Mouse (Mus musculus) hindbrain, postnatal 0 days (tissue): ENCODE measurements around the gene Gcsam. TPM values are rescaled to one million over a fixed set of nuclear protein-coding genes. Genes with fewer than 3 reads are reported as not detected.
A peak's percentile ranks its signal among the peaks of the same experiment; 100 is the strongest.

Experiments
- ATAC-seq: fragments of 200-750 bp; cut with Nextera tagmentation; 2 replicates; pipeline ENCODE4 v1.8.0; 2017; ENCODE audit warnings: mild to moderate bottlenecking, moderate TSS enrichment, moderate library complexity
- DNase-seq: peaks from one replicate; pipeline ENCODE4 v3.0.0-alpha.2; 2015; ENCODE audit warnings: low spot score
- H3K27ac ChIP-seq: fragments of 300-500 bp; sonication (generic); 2 replicates; pipeline ENCODE4 v1.5.1; 2014; ENCODE audit warnings: mild to moderate bottlenecking
- H3K27me3 ChIP-seq: fragments of 300-500 bp; sonication (generic); 2 replicates; pipeline ENCODE4 v1.6.1; 2014; ENCODE audit warnings: low read length, mixed read lengths; ENCODE audit not compliant: insufficient read depth
- H3K36me3 ChIP-seq: fragments of 300-500 bp; sonication (generic); 2 replicates; pipeline ENCODE4 v1.6.1; 2014; ENCODE audit warnings: low read length, mixed read lengths; ENCODE audit not compliant: insufficient read depth
- H3K4me1 ChIP-seq: fragments of 300-500 bp; sonication (generic); 2 replicates; pipeline ENCODE4 v1.6.1; 2014; ENCODE audit warnings: antibody characterized with exemption, low read length, mixed read lengths; ENCODE audit not compliant: insufficient read depth
- H3K4me2 ChIP-seq: fragments of 300-500 bp; sonication (generic); 2 replicates; pipeline ENCODE4 v1.6.1; 2014; ENCODE audit warnings: low read depth, mild to moderate bottlenecking, low read length, moderate library complexity, mixed read lengths
- H3K4me3 ChIP-seq: fragments of 300-500 bp; sonication (generic); 2 replicates; pipeline ENCODE4 v1.5.1; 2014; ENCODE audit warnings: low read length
- H3K9ac ChIP-seq: fragments of 300-500 bp; sonication (generic); replicated peaks from 2 replicates; pipeline ENCODE4 v1.6.1; 2014; ENCODE audit warnings: mild to moderate bottlenecking, low read length, moderate library complexity, mixed read lengths
- H3K9me3 ChIP-seq: fragments of 300-500 bp; sonication (generic); 2 replicates; pipeline ENCODE4 v1.6.1; 2016; ENCODE audit warnings: low read length, mixed read lengths
- CTCF ChIP-seq: IDR thresholded peaks from 2 replicates; pipeline ENCODE4 v1.5.1; 2016; ENCODE audit warnings: antibody characterized with exemption, control low read depth, low read depth
- WGBS: fragments of 180-500 bp; shearing (Covaris S2); extraction: QIAGEN DNeasy Blood & Tissue Kit; methylation state at CpG from one replicate; pipeline ENCODE4 v1.1.7; 2014; 5-methylcytosine and 5-hydroxymethylcytosine counted together
- polyA plus RNA-seq: library from polyadenylated mRNA; unstranded; fragments of >200 nt; fragmentation: Nextera tagmentation; extraction: Ambion mirVana; gene quantifications from 2 replicates; pipeline ENCODE4 v1.2.1, GENCODE M21; 2015
- total RNA-seq: library from RNA; depleted of rRNA; stranded (reverse); fragments of >200 nt; gene quantifications from 2 replicates; pipeline ENCODE4 v1.2.3, GENCODE M21; 2014

Gcsam gene
- total and polyA plus RNA-seq, 2 experiments from 2014 or later = not detected

GRCm38 (mm10) chr16:45643944-45644343 is 33.8 kb downstream of the Gcsam start:
- no peak for TF ChIP-seq CTCF
- H3K4me1 ChIP-seq = no peaks in the 10 kb centered on the region
- ATAC-seq = no peak
- no peaks in the 10 kb centered on the region for H3K9me3 ChIP-seq
- H3K4me2 ChIP-seq = no peak overlapping the region
- no peaks in the 10 kb centered on the region for H3K27me3 ChIP-seq
- no peak overlapping the region for H3K9ac ChIP-seq
- no peak for DNase-seq
- H3K36me3 ChIP-seq = no peaks in the 10 kb centered on the region
- WGBS = 94% methylated on average over 3 of the region's 3 CpGs
- no peak overlapping the region for H3K27ac ChIP-seq
- no peak overlapping the region for H3K4me3 ChIP-seq

- Histone ChIP-seq H3K9me3 (no peaks in the 10 kb centered on the region), H3K27me3 (no peaks in the 10 kb centered on the region), H3K4me1 (no peaks in the 10 kb centered on the region), H3K4me2 (no peak overlapping the region), H3K4me3 (no peak overlapping the region), H3K36me3 (no peaks in the 10 kb centered on the region), H3K27ac (no peak overlapping the region), H3K9ac (no peak overlapping the region)
- ATAC-seq (no peak), DNase-seq (no peak)
- WGBS = 73% methylated on average over 6 of the region's 6 CpGs
- no peak for TF ChIP-seq CTCF
Measured at GRCm38 (mm10) chr16:45644380-45644779, 34.2 kb downstream of the Gcsam start.

DNA sequence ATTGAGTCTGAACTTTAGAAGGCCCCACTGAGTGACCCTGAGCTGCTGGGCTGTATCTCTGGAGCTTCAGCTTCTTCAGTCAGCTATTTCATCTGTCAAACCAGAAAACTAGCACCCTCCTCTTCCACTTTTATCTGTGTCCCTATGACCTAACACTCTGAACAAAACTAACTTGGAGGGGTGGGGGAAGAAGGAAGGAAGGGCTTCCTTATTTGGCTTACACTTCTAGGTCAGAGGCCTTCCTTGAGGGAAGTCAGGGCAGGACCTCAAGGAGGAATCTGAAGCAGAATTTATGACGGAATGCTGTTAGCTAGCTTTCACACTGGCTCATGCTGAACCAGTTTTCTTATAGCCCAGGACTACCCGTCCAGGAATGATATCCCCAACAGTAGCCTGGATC is 41.3 kb downstream of the Gcsam start:
- no peak overlapping the region for H3K4me3 ChIP-seq
- no peaks in the 10 kb centered on the region for H3K36me3 ChIP-seq
- TF ChIP-seq CTCF = no peak
- H3K4me2 ChIP-seq = no peak overlapping the region
- no peaks in the 10 kb centered on the region for H3K27me3 ChIP-seq
- WGBS = 84% methylated on average over 2 of the region's 2 CpGs
- H3K9ac ChIP-seq = no peak overlapping the region
- H3K4me1 ChIP-seq = peaks cover 4% of the 10 kb centered on the region; the same call in 1 of the 2 replicates
- DNase-seq (no peak), ATAC-seq (no peak)
- no peaks in the 10 kb centered on the region for H3K9me3 ChIP-seq
- no peak overlapping the region for H3K27ac ChIP-seq

DNA sequence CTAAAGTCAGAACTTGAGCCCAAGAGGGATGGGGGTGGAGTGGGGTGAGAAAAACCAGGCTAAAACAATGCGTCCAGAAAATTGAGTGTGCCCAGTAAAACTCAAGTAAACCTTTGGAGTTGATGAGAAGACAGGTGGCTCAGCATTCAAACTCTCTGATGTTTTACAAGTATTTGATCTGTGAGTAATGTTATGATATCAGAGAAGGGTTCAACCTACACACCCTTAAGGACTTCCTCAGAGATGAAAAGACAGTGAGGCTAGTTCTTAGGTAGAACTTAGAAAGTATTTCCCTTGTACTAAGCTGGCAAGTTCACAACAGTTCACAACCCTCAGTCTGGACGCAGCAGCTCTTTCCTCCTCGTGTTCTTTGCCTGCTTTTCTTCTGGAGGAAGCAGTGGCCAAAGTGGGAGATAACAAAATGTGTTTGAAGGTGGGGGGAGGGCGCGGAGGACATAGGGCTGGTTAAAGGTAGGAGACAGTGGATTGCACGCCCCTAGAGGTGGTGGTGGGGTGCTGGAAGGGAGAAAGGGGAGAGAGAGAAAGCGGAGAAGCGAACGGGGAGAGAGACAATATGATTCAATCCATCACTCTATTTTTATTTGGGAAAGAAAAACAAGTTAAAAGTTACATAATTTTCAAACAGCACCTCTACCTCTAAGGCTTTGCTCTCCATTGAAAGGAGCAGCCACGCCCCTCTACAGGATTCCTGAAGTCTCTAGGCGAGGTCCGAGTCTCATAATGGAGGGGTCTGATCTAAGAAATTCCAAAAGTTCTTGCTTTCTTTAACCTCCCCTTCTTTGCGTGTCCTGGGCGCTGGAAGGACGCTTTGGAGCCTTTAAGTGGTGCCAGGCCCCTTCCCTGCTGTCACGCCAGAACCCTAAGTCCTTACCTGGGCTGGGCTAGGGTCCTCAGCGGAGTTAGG is 43.1 kb downstream of the Gcsam start:
- Histone ChIP-seq H3K9ac (no peak overlapping the region; the same call in 1 of the 2 replicates), H3K9me3 (no peaks in the 10 kb centered on the region), H3K27ac (no peak overlapping the region), H3K4me1 (peaks cover 4% of the 10 kb centered on the region; the same call in 1 of the 2 replicates), H3K4me3 (peak overlapping the region; percentile 34), H3K4me2 (peak overlapping the region; percentile 62), H3K27me3 (no peaks in the 10 kb centered on the region), H3K36me3 (no peaks in the 10 kb centered on the region)
- ATAC-seq = no peak
- DNase-seq = no peak
- WGBS = 18% methylated on average over 17 of the region's 17 CpGs
- TF ChIP-seq CTCF = no peak; the same call in 1 of the 2 replicates

DNA sequence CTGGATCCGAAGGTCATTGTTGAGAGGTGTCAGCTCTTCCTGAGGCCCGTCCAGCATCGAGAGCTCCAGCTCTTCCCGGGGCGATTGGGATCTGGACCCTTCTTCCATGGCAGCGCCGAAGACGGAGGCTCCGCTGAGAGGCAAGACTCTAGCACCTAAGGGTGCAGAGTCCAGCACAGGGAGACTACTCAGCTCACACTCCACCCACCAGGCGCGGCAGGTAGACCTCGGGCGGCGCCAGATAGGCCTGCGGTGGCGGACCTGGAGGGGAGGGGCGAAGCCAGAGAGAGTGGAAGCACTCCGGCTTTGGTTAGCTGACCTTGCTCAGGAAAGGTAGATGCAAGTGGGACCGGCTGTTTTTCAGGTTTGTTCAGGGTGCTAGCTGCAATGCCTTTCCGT is 43.8 kb downstream of the Gcsam start, which contains the start of gene BC016579:
BC016579 (minus strand) TSS at position 135 of the 399 bp plus-strand sequence.
- 9% methylated on average over 20 of the region's 20 CpGs for WGBS
- Histone ChIP-seq H3K27ac (no peak within 1 kb of the TSS), H3K4me2 (peak within 1 kb of the TSS; percentile 62), H3K4me3 (peak within 1 kb of the TSS; percentile 34), H3K9me3 (no peaks in the 10 kb centered on the region), H3K4me1 (peaks cover 4% of the 10 kb centered on the region; the same call in 1 of the 2 replicates), H3K9ac (no peak within 1 kb of the TSS; the same call in 1 of the 2 replicates), H3K36me3 (no peaks in the 10 kb centered on the region), H3K27me3 (no peaks in the 10 kb centered on the region)
- ATAC-seq (peak; percentile 40; the same call in 1 of the 2 replicates), DNase-seq (no peak)
- TF ChIP-seq CTCF = no peak

- Histone ChIP-seq H3K9ac (no peak overlapping the region), H3K27me3 (no peaks in the 10 kb centered on the region), H3K27ac (no peak overlapping the region), H3K4me1 (peaks cover 4% of the 10 kb centered on the region; the same call in 1 of the 2 replicates), H3K36me3 (no peaks in the 10 kb centered on the region), H3K9me3 (no peaks in the 10 kb centered on the region), H3K4me2 (peak overlapping the region; percentile 62; the same call in 1 of the 2 replicates), H3K4me3 (peak overlapping the region; percentile 34; the same call in 1 of the 2 replicates)
- ATAC-seq = no peak
- WGBS = 71% methylated on average over 9 of the region's 9 CpGs
- TF ChIP-seq CTCF = no peak
- no peak for DNase-seq
Measured at GRCm38 (mm10) chr16:45654465-45654864, 44.3 kb downstream of the Gcsam start.
